Mouse (Mus musculus) ES-Bruce4 (cell line): Measurements from ENCODE around the gene Dmd.

Source experiments
- CTCF ChIP-seq: IDR thresholded peaks from one replicate; pipeline ENCODE4 v1.8.1; 2011; ENCODE audit warnings: low read depth, low read length
- POLR2A ChIP-seq: IDR thresholded peaks from one replicate; pipeline ENCODE4 v1.8.1; 2011; ENCODE audit warnings: low read length; ENCODE audit not compliant: insufficient read depth

DNA sequence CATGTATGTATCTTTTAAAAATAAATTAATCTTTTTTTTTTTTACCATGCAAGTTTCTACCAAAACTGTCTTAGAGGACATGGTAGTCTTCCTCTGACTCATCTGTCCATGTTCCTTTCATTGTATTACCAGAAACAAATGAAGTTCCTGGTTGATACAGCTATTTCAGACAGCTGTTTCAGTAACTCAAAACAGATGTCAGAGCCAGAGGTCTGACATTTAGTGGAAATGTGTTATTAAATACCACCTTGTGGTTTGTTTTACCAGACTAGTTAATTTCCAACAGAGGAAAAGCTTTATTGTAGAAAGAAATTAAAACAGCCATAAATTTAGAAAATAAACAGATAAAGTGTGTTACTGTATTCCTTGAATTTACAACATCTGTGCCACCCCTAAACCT lies 2245.2 kb downstream of the Dmd start:
- no peak for TF ChIP-seq POLR2A
- TF ChIP-seq CTCF, result no peak
